ENCODE assay signal across 12 mouse cellular contexts in genomic region chr4:132976729-132977128, GRCm38 (mm10). TPM values are rescaled to one million over a fixed set of nuclear protein-coding genes. Genes with fewer than 3 reads are reported as not detected.
DNase-seq lines count a peak whose midpoint lies in the region; ATAC-seq and TF ChIP-seq lines count a peak whose summit lies in the region.
"Had no signal": no experiment of that assay in that cellular context is flagged by ENCODE, and none has a peak within 500 bp of the region (broad histone marks: within the 10 kb centered on the region; RNA-seq: fewer than 3 reads in every experiment).

No protein-coding gene starts in this region.

- no peaks in the 10 kb centered on the region for H3K9me3 ChIP-seq in heart, embryonic 10.5 days
- H3K9me3 ChIP-seq: hindbrain, embryonic 10.5 days had no signal

- peaks cover 54% of the 10 kb centered on the region for H3K27me3 ChIP-seq in heart, embryonic 10.5 days (ENCODE audit: insufficient read depth, poor library complexity, severe bottlenecking)

- H3K4me1 ChIP-seq in heart, embryonic 10.5 days = peaks cover 39% of the 10 kb centered on the region
- peaks cover 13% of the 10 kb centered on the region for H3K4me1 ChIP-seq in lung, adult 2 months (ENCODE audit: control insufficient read depth, insufficient read depth, low read length)

- intact Hi-C loops in left cerebral cortex, postnatal 4 days (cut with DNase I) = no loop called here

- no peak for TF ChIP-seq POLR2A in lung, adult 2 months (IDR thresholded peaks at IDR 0.05; ENCODE audit: borderline replicate concordance, extremely low read depth, low read depth, low read length)

- no peak overlapping the region for H3K4me3 ChIP-seq in heart, embryonic 10.5 days
- H3K4me3 ChIP-seq in lung, adult 2 months (replicated peaks; ENCODE audit: extremely low read depth, low read depth, low read length) = no peak overlapping the region
- H3K4me3 ChIP-seq: hindbrain, embryonic 10.5 days had no signal

- 59% methylated on average over 6 of the region's 6 CpGs for WGBS in heart, embryonic 10.5 days
- 43% methylated on average over 6 of the region's 6 CpGs for WGBS in lung, adult 2 months

- no peak for DNase-seq in heart, embryonic 10.5 days (ENCODE audit: low spot score)
- no peak for DNase-seq in heart, adult 8-10 months (ENCODE audit: low spot score)
- peak; percentile 35 for DNase-seq in testis, postnatal 10 days (ENCODE audit: low spot score)
- DNase-seq in testis, postnatal 14 days (ENCODE audit: low spot score) = no peak
- no peak for DNase-seq in left cerebral cortex, postnatal 4 days
- DNase-seq in lung, adult 2 months = no peak
- DNase-seq in ovary, postnatal 14 days (ENCODE audit: low spot score) = no peak
- DNase-seq: gastrocnemius, postnatal 10 days; lung, embryonic 14.5 days; midbrain, embryonic 14.5 days had no signal

- ATAC-seq in monocyte, adult 5-6 weeks (replicated peaks; ENCODE audit: insufficient number of reproducible peaks, low FRiP score, low TSS enrichment, poor library complexity, severe bottlenecking) = peak; percentile 56

- no peaks in the 10 kb centered on the region for H3K36me3 ChIP-seq in heart, embryonic 10.5 days
- H3K36me3 ChIP-seq: hindbrain, embryonic 10.5 days had no signal

- no peak for TF ChIP-seq CTCF in lung, adult 2 months (IDR thresholded peaks at IDR 0.05; ENCODE audit: insufficient read depth, low read length)

- 0 out of 2 replicates have a peak overlapping the region, but pooled peaks have one; percentile 16 for H3K27ac ChIP-seq in heart, embryonic 10.5 days

RNA-seq across cellular contexts. Expression of gene Fgr, which starts 2.8 kb away (rescaled TPM):
- 0.36 and 0.43 TPM in 2 replicates for polyA plus RNA-seq in heart, embryonic 10.5 days (2016; fragmentation: Nextera tagmentation; extraction: Ambion mirVana)
- 1 to 10 TPM in 1 of 4 experiments, under 1 TPM in 3; 0.14 to 2.5 (median 0.49) TPM for total RNA-seq in heart, adult 8-10 months (2022)
- total RNA-seq in monocyte, adult 5-6 weeks (2017) = 266 TPM in 3 replicates
- under 1 TPM; 0.42 to 0.44 TPM for total RNA-seq in left cerebral cortex, postnatal 4 days (2021)
- 10.7 and 19.1 TPM in 2 replicates for polyA plus RNA-seq in lung, adult 2 months (2012; rRNA removed)
- polyA plus RNA-seq: hindbrain, embryonic 10.5 days had no signal

RNA-seq across cellular contexts. Expression of gene Ahdc1, which starts 34.3 kb away (rescaled TPM):
- 8.4 and 12.2 TPM in 2 replicates for polyA plus RNA-seq in heart, embryonic 10.5 days (2016; fragmentation: Nextera tagmentation; extraction: Ambion mirVana)
- 10 to 100 TPM; 37.5 to 52.5 (median 45.0) TPM for total RNA-seq in heart, adult 8-10 months (2022)
- total RNA-seq in monocyte, adult 5-6 weeks (2017) = 2.8 to 13.7 TPM (median 3.3 TPM) in 3 replicates
- total RNA-seq in left cerebral cortex, postnatal 4 days (2021) = 100 to 1,000 TPM in 1 of 2 experiments, 10 to 100 TPM in 1; 94.1 to 102 TPM
- 25.8 and 28.7 TPM in 2 replicates for polyA plus RNA-seq in lung, adult 2 months (2012; rRNA removed)

RNA-seq across cellular contexts. Expression of gene Fam76a, which starts 54.4 kb away (rescaled TPM):
- 32.3 and 33.1 TPM in 2 replicates for polyA plus RNA-seq in heart, embryonic 10.5 days (2016; fragmentation: Nextera tagmentation; extraction: Ambion mirVana)
- 10 to 100 TPM; 35.4 to 43.7 (median 39.9) TPM for total RNA-seq in heart, adult 8-10 months (2022)
- 27.3 to 53.5 TPM (median 33.8 TPM) in 3 replicates for total RNA-seq in monocyte, adult 5-6 weeks (2017)
- total RNA-seq in left cerebral cortex, postnatal 4 days (2021) = 10 to 100 TPM; 24.3 to 25.4 TPM
- 19.2 and 21.9 TPM in 2 replicates for polyA plus RNA-seq in lung, adult 2 months (2012; rRNA removed)

Comparison
In these comparisons a context has a peak if more than half of its experiments do, and no peak if none do; other contexts are left out.
1. RNA of gene Fgr, which starts 2.8 kb away (total RNA-seq): 266 TPM in monocyte, adult 5-6 weeks; 0.14 to 2.5 TPM in heart, adult 8-10 months and 0.42 to 0.44 TPM in left cerebral cortex, postnatal 4 days; every median in the first group is over 10 times any median in the second.